Mouse (Mus musculus) heart, postnatal 0 days (tissue): Measurements from ENCODE around the gene Ikzf5. TPM values are rescaled to one million over a fixed set of nuclear protein-coding genes. Genes with fewer than 3 reads are reported as not detected.

Source experiments
- ATAC-seq: fragments of 200-750 bp; cut with Nextera tagmentation; 2 replicates; pipeline ENCODE4 v1.8.0; 2017; ENCODE audit warnings: low read depth, moderate number of reproducible peaks, moderate library complexity; ENCODE audit not compliant: insufficient read depth
- DNase-seq: peaks from one replicate; pipeline ENCODE4 v3.0.0-alpha.2; 2016; ENCODE audit warnings: low spot score
- H3K27ac ChIP-seq: fragments of 300-500 bp; sonication (generic); 2 replicates; pipeline ENCODE4 v1.5.1; 2014; ENCODE audit warnings: low read depth, mild to moderate bottlenecking
- H3K27me3 ChIP-seq: fragments of 300-500 bp; sonication (generic); 2 replicates; pipeline ENCODE4 v1.6.1; 2014; ENCODE audit warnings: low read length, mixed read lengths; ENCODE audit not compliant: control insufficient read depth, insufficient read depth
- H3K36me3 ChIP-seq: fragments of 300-500 bp; sonication (generic); replicated peaks from 2 replicates; pipeline ENCODE4 v1.6.1; 2014; ENCODE audit warnings: low read length, mixed read lengths; ENCODE audit not compliant: control insufficient read depth, insufficient read depth
- H3K4me1 ChIP-seq: fragments of 300-500 bp; sonication (generic); 2 replicates; pipeline ENCODE4 v1.6.1; 2014; ENCODE audit warnings: antibody characterized with exemption; ENCODE audit not compliant: control insufficient read depth, insufficient read depth
- H3K4me2 ChIP-seq: fragments of 300-500 bp; sonication (generic); 2 replicates; pipeline ENCODE4 v1.6.1; 2014; ENCODE audit warnings: low read depth, mild to moderate bottlenecking, low read length, moderate library complexity
- H3K4me3 ChIP-seq: fragments of 300-500 bp; sonication (generic); 2 replicates; pipeline ENCODE4 v1.5.1; 2014; ENCODE audit warnings: low read depth, low read length
- H3K9ac ChIP-seq: fragments of 300-500 bp; sonication (generic); replicated peaks from 2 replicates; pipeline ENCODE4 v1.6.1; 2014; ENCODE audit warnings: low read depth, low read length, mixed read lengths
- H3K9me3 ChIP-seq: fragments of 300-500 bp; sonication (generic); replicated peaks from 2 replicates; pipeline ENCODE4 v1.6.1; 2016; ENCODE audit warnings: low read length; ENCODE audit not compliant: control insufficient read depth
- CTCF ChIP-seq: IDR thresholded peaks from 2 replicates; pipeline ENCODE4 v1.5.1; 2016; ENCODE audit warnings: antibody characterized with exemption, control low read depth, low read depth
- EP300 ChIP-seq: IDR thresholded peaks from 2 replicates; pipeline ENCODE4 v1.6.1; 2016; ENCODE audit warnings: antibody characterized with exemption, low read depth
- WGBS: fragments of 180-500 bp; shearing (Covaris S2); extraction: QIAGEN DNeasy Blood & Tissue Kit; methylation state at CpG from one replicate; pipeline ENCODE4 v1.1.7; 2014; 5-methylcytosine and 5-hydroxymethylcytosine counted together
- polyA plus RNA-seq: library from polyadenylated mRNA; unstranded; fragments of >200 nt; fragmentation: Nextera tagmentation; extraction: Ambion mirVana; gene quantifications from 2 replicates; pipeline ENCODE4 v1.2.1, GENCODE M21; 2015
- total RNA-seq: library from RNA; depleted of rRNA; stranded (reverse); fragments of >200 nt; gene quantifications from 2 replicates; pipeline ENCODE4 v1.2.3, GENCODE M21; 2014; ENCODE audit warnings: low replicate concordance

The Ikzf5 gene
- total and polyA plus RNA-seq, 2 experiments from 2014 or later: 7.3 to 12.2 TPM

DNA sequence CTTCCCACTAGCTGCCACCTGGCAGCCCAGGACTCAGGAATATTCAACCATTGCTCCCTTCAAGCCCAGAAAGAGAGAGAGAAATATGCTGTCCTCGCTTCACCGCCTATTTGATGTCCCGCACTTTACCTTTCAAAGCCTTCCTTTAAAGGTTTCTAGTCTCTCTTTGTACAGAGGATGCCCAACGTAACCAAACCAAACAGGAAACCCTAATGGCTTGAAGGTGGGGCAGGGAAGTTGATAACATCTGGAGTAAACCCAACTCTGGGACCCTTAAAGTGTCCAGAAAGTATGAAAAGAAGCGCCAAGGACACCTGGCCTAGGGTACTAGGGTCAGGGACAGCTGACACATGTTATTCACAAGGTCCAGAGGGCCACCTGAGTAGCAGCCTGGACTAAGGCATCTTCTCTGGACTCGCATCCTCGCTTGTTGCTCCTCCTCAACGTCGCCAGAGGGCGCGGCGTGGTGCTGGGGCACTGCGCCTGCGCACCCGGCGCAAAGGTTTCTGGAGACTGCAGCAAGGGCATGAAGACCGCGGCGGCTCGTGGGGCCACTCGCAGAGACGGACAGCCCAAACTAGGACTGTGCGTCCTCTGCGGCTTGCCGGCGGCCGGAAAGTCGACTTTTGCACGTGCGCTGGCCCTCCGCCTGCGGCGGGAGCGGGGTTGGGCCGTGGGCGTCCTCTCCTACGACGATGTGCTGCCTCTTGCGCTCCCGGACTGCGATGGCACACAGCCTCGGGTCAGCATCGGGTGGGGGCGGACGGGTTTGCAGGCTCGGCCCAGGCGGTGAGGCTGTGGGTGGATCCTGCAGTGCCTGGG is 39.5 kb downstream of the Ikzf5 start, which contains the start of gene Pstk:
Gene Pstk, plus strand, starts transcription at position 494 of the 822 bp plus-strand sequence.
- Histone ChIP-seq H3K9ac (peak within 1 kb of the TSS; percentile 88), H3K4me2 (peak within 1 kb of the TSS; percentile 91), H3K36me3 (peaks cover 5% of the 10 kb centered on the region; the same call in 1 of the 2 replicates), H3K27ac (peak within 1 kb of the TSS; percentile 99), H3K9me3 (no peaks in the 10 kb centered on the region), H3K4me3 (peak within 1 kb of the TSS; percentile 82), H3K27me3 (no peaks in the 10 kb centered on the region), H3K4me1 (peaks cover 9% of the 10 kb centered on the region)
- ATAC-seq: peak; percentile 97
- 4% methylated on average over 47 of the region's 47 CpGs for WGBS
- peak; percentile 89 for DNase-seq
- no peak for TF ChIP-seq EP300
- TF ChIP-seq CTCF: peak; percentile 92

DNA sequence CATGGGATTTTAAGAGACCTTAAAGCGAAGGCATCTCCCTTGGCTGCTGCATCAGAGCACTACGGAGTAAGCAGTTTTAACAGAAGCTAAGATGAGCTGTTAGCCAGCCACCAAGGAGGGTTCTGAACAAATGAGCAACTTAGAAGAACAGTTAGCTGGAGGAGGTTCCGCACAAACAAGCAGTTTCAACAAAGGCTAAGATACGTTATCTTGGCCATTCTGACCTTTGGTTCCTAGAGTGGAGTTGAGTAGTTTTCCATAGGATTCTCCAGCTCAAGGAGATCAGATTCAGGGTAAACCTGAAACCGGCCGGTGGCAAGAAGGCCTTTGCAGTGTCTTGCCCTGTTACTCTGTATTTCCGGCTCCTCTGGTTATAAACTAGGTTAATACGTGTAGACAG is 46.2 kb downstream of the Ikzf5 start:
- Histone ChIP-seq H3K9ac (no peak overlapping the region), H3K36me3 (peaks cover 1% of the 10 kb centered on the region), H3K9me3 (no peaks in the 10 kb centered on the region), H3K4me3 (no peak overlapping the region), H3K4me2 (no peak overlapping the region), H3K27ac (no peak overlapping the region), H3K27me3 (no peaks in the 10 kb centered on the region), H3K4me1 (peaks cover 9% of the 10 kb centered on the region; the same call in 1 of the 2 replicates)
- 85% methylated on average over 8 of the region's 8 CpGs for WGBS
- DNase-seq (no peak), ATAC-seq (no peak)
- TF ChIP-seq EP300: no peak
- no peak for TF ChIP-seq CTCF

DNA sequence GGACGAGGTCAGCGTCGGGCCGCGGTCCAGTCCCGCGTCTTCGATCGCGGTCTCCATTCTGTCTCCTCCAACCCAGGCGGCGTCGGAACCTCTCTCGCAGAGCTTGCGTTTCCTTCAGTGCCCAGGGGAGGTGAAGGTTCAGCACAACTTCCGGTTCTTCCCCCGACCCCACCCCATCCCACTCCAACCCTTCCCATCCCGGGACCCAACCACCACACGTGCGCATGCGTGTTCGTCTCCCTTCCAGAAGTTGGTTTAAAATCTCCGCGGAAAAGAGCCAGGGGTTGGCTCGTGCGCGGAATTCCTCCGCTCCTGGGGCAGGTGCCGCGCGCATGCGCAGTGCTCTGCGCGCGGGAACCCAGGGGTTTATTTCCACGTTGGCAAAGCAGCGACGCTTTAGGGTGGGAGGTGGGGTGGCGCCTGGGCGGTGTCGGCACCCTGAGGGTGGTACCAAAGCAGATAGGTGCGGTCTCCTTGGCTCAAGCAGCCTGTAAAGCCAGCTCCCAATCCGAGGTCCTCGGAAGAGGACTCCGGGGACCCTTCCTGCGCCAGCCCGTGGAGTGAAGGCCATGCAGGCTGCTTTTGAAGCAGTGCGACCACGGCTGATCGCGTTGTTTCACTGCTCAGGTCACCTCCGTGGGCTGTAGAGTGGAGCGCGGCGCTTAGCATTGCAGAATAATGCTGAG is 47.6 kb downstream of the Ikzf5 start, which contains the start of gene 2310057M21Rik:
Gene 2310057M21Rik, minus strand, starts transcription at position 145 of the 686 bp plus-strand sequence.
- 0% methylated on average over 55 of the region's 55 CpGs for WGBS
- Histone ChIP-seq H3K9me3 (no peaks in the 10 kb centered on the region), H3K27ac (peak within 1 kb of the TSS; percentile 92), H3K9ac (peak within 1 kb of the TSS; percentile 83), H3K4me3 (peak within 1 kb of the TSS; percentile 79), H3K36me3 (peaks cover 15% of the 10 kb centered on the region), H3K4me1 (peaks cover 9% of the 10 kb centered on the region; the same call in 1 of the 2 replicates), H3K4me2 (peak within 1 kb of the TSS; percentile 73), H3K27me3 (no peaks in the 10 kb centered on the region)
- TF ChIP-seq CTCF (no peak), EP300 (peak; percentile 49; the same call in 1 of the 2 replicates)
- DNase-seq: peak; percentile 99
- ATAC-seq: peak; percentile 97

DNA sequence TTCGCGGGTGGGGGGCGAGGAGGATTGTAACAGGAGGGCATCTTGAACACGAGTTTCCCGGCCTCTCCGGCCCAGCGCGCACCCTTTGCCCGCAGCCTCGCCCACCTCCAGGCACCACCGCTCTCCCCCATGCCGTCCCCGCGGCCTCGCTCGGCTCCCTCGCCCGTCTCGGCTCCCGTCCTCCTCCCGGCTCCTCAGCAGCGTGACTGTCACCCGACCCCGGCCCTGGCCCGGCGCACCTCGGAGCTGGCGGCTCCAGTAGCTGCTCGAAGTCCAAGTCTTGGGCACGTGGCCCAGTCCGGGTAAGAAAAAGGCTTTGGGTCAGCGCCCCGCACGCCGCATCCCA is 48.1 kb downstream of the Ikzf5 start:
- H3K4me1 ChIP-seq: peaks cover 9% of the 10 kb centered on the region; the same call in 1 of the 2 replicates
- under 1% methylated on average over 35 of the region's 35 CpGs for WGBS
- ATAC-seq: peak; percentile 66
- TF ChIP-seq CTCF (no peak), EP300 (no peak)
- peak overlapping the region; percentile 73 for H3K4me2 ChIP-seq
- peak overlapping the region; percentile 79 for H3K4me3 ChIP-seq
- DNase-seq: no peak
- H3K36me3 ChIP-seq: peaks cover 20% of the 10 kb centered on the region
- peak overlapping the region; percentile 92 for H3K27ac ChIP-seq
- no peaks in the 10 kb centered on the region for H3K27me3 ChIP-seq
- H3K9me3 ChIP-seq: no peaks in the 10 kb centered on the region
- H3K9ac ChIP-seq: peak overlapping the region; percentile 83

DNA sequence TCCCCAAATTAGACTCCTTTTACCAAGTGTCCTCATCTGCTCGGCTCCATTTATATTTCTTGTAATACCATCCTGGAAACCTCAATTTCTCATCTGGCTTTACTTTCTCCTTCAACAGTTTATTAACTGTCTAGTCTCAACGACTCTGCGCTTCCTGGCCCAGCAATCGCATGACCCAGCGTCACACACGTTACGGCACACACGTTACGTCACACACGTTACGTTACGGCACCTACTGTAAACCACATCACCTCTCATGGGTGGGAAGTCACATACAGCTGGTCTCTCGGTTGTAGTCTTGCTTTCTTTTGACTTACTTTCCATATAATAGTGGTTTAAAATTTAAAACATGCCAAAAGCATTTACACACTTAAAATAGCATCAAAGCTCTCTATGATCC is 54.2 kb downstream of the Ikzf5 start:
- 97% methylated on average over 13 of the region's 13 CpGs for WGBS
- 0 out of 2 replicates have a peak, but pooled peaks cover under 1% of the 10 kb centered on the region for H3K4me1 ChIP-seq
- H3K4me2 ChIP-seq: no peak overlapping the region
- H3K27ac ChIP-seq: no peak overlapping the region
- H3K4me3 ChIP-seq: no peak overlapping the region
- H3K9ac ChIP-seq: no peak overlapping the region
- no peaks in the 10 kb centered on the region for H3K27me3 ChIP-seq
- no peak for DNase-seq
- no peaks in the 10 kb centered on the region for H3K9me3 ChIP-seq
- no peak for ATAC-seq
- H3K36me3 ChIP-seq: peaks cover 68% of the 10 kb centered on the region
- TF ChIP-seq EP300 (no peak), CTCF (no peak)
